Mouse (Mus musculus): ENCODE measurements around the gene Ugt1a6a. TPM values are rescaled to one million over a fixed set of nuclear protein-coding genes. Genes with fewer than 3 reads are reported as not detected.
"Not testable (repeated sequence)": the region's sequence is repeated elsewhere in the genome, so short reads cannot be mapped to it uniquely, and the experiment has no call there.

The Ugt1a6a gene
- polyA plus RNA-seq, 1 experiment from 2014 or later = 3.9 TPM

DNA sequence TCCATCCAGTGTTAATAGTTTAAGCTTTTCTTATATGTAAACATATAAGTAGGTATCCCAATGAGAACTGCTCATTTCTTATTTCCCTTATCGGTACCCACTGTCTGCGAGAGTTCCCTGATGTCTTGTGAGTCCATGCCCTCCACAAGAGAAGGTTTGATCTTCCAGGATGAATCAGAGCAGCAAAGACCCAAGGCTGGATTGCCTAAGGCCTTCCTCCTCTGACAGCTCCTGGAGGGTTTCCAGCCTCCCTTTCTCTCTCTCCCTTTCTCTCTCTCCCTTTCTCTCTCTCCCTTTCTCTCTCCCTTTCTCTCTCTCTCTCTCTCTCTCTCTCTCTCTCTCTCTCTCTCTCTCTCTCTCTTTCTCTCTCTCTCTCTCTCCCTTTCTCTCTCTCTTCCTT, 5.5 kb upstream of the Ugt1a6a start:
- not testable (repeated sequence) for H3K27me3 ChIP-seq (ENCODE audit: control insufficient read depth, insufficient read depth, low read depth, low read length); H3K9me3 ChIP-seq (ENCODE audit: control insufficient read depth, low read length); H3K9ac ChIP-seq (ENCODE audit: low read length); H3K4me1 ChIP-seq (replicated peaks; ENCODE audit: control insufficient read depth, insufficient read depth, low read length); ATAC-seq (ENCODE audit: low read depth); H3K27ac ChIP-seq (ENCODE audit: low read length); H3K4me3 ChIP-seq (ENCODE audit: low read length); H3K4me2 ChIP-seq (ENCODE audit: low read depth, low read length); H3K36me3 ChIP-seq (ENCODE audit: control insufficient read depth, insufficient read depth, low read length)
- 70% methylated on average over 2 of the region's 2 CpGs for WGBS

DNA sequence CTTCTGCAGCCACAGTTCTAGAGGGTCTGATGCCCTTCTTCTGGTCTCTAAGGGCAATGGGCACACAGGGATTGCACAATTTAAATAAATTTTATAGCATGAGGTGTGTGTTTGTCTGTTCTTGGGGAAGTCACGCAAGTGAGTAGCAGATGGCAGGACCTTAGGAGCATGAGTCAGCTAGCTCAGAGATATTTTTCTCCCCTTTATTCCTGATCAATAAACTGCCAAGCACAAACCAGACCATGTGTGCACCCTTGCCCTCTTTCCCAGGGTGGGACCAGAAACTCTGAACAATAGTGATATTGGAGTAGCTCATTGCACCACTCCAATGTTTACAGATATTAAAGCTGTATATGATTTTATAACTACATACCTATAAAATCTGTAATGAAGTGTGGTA, 4.4 kb upstream of the Ugt1a6a start:
- H3K9me3 ChIP-seq (ENCODE audit: control insufficient read depth, low read length); H3K4me3 ChIP-seq (ENCODE audit: low read length); H3K4me2 ChIP-seq (ENCODE audit: low read depth, low read length); H3K36me3 ChIP-seq (ENCODE audit: control insufficient read depth, insufficient read depth, low read length); H3K9ac ChIP-seq (ENCODE audit: low read length); H3K4me1 ChIP-seq (replicated peaks; ENCODE audit: control insufficient read depth, insufficient read depth, low read length); H3K27ac ChIP-seq (ENCODE audit: low read length); H3K27me3 ChIP-seq (ENCODE audit: control insufficient read depth, insufficient read depth, low read depth, low read length); ATAC-seq (ENCODE audit: low read depth): not testable (repeated sequence)
- WGBS = 76% methylated on average over 1 of the region's 1 CpGs

DNA sequence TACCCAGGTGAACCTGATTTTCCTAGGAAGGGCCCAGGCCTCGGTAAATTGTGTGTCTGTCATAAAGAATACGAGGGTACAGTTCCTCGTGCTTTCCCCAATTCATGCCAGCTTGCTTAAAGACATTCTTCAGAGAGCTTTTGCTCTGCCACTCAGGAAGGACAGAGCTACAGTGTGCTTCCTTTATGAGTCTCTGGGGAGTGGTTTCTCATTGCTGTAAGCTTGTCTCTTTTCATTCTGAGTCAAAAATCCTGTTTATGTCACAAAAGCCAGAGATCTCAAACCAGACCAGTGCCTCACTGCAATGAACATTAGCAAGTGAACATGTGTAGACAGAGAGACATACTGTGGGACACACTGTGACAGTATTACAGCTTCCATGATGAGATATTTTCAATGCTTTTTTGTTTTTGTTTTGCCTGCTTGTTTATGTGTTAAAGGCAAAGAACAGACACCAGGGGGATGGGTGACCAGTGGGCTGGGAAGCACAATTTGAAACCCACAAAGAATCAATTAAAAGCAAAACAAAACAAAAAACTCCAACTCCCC, 627 bp upstream of the Ugt1a6a start:
- no peak overlapping the region for H3K9ac ChIP-seq (ENCODE audit: low read length)
- peaks cover 4% of the 10 kb centered on the region; the same call in 1 of the 2 replicates for H3K4me1 ChIP-seq (replicated peaks; ENCODE audit: control insufficient read depth, insufficient read depth, low read length)
- 61% methylated on average over 3 of the region's 3 CpGs for WGBS
- H3K9me3 ChIP-seq (ENCODE audit: control insufficient read depth, low read length) = no peaks in the 10 kb centered on the region
- peak overlapping the region; percentile 75 for H3K27ac ChIP-seq (ENCODE audit: low read length)
- H3K36me3 ChIP-seq (ENCODE audit: control insufficient read depth, insufficient read depth, low read length) = no peaks in the 10 kb centered on the region
- no peak for ATAC-seq (ENCODE audit: low read depth)
- H3K27me3 ChIP-seq (ENCODE audit: control insufficient read depth, insufficient read depth, low read depth, low read length) = no peaks in the 10 kb centered on the region
- no peak overlapping the region for H3K4me2 ChIP-seq (ENCODE audit: low read depth, low read length)
- no peak overlapping the region for H3K4me3 ChIP-seq (ENCODE audit: low read length)

- H3K27ac ChIP-seq (ENCODE audit: low read length); H3K9me3 ChIP-seq (ENCODE audit: control insufficient read depth, low read length); H3K4me2 ChIP-seq (ENCODE audit: low read depth, low read length); H3K4me3 ChIP-seq (ENCODE audit: low read length); H3K4me1 ChIP-seq (replicated peaks; ENCODE audit: control insufficient read depth, insufficient read depth, low read length); H3K9ac ChIP-seq (ENCODE audit: low read length); H3K36me3 ChIP-seq (ENCODE audit: control insufficient read depth, insufficient read depth, low read length); H3K27me3 ChIP-seq (ENCODE audit: control insufficient read depth, insufficient read depth, low read depth, low read length): not testable (repeated sequence)
- 70% methylated on average over 5 of the region's 6 CpGs for WGBS
- ATAC-seq (ENCODE audit: low read depth) = peak; percentile 72; the same call in 1 of the 2 replicates
Measured at GRCm38 (mm10) chr1:88135229-88135904, 758 bp downstream of the Ugt1a6a start.

- Histone ChIP-seq H3K27ac (ENCODE audit: low read length) (no peak overlapping the region), H3K27me3 (ENCODE audit: control insufficient read depth, insufficient read depth, low read depth, low read length) (no peaks in the 10 kb centered on the region), H3K4me3 (ENCODE audit: low read length) (no peak overlapping the region), H3K9me3 (ENCODE audit: control insufficient read depth, low read length) (no peaks in the 10 kb centered on the region), H3K4me2 (ENCODE audit: low read depth, low read length) (no peak overlapping the region), H3K9ac (ENCODE audit: low read length) (no peak overlapping the region), H3K36me3 (ENCODE audit: control insufficient read depth, insufficient read depth, low read length) (no peaks in the 10 kb centered on the region), H3K4me1 (replicated peaks; ENCODE audit: control insufficient read depth, insufficient read depth, low read length) (peaks cover 4% of the 10 kb centered on the region; the same call in 1 of the 2 replicates)
- no peak for ATAC-seq (ENCODE audit: low read depth)
- 65% methylated on average over 2 of the region's 2 CpGs for WGBS
Measured at GRCm38 (mm10) chr1:88136646-88137045, 2.0 kb downstream of the Ugt1a6a start.

DNA sequence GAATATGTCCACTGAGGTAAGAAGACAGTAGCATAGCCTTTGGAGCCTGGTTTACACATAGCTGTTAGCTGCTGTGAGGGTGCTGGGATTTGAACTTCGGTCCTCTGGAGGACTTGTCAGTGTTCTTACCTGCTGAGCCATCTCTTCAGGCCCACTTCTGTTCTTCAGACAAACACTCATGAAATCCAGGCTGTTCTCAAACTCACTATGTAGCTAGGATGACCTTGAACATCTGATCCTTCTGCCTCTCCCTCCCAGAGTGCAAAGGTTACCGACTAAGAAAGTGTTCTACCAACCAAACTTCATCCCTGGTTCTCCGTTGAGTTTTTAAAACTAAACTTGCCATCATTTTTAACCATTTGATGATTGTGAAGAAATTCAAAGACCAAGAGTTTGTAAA, 2.7 kb downstream of the Ugt1a6a start:
- no peak overlapping the region for H3K27ac ChIP-seq (ENCODE audit: low read length)
- no peak overlapping the region for H3K4me2 ChIP-seq (ENCODE audit: low read depth, low read length)
- no peaks in the 10 kb centered on the region for H3K27me3 ChIP-seq (ENCODE audit: control insufficient read depth, insufficient read depth, low read depth, low read length)
- no peaks in the 10 kb centered on the region for H3K36me3 ChIP-seq (ENCODE audit: control insufficient read depth, insufficient read depth, low read length)
- no peaks in the 10 kb centered on the region for H3K9me3 ChIP-seq (ENCODE audit: control insufficient read depth, low read length)
- H3K4me1 ChIP-seq (replicated peaks; ENCODE audit: control insufficient read depth, insufficient read depth, low read length) = peaks cover 4% of the 10 kb centered on the region; the same call in 1 of the 2 replicates
- no peak overlapping the region for H3K4me3 ChIP-seq (ENCODE audit: low read length)
- ATAC-seq (ENCODE audit: low read depth) = no peak
- 74% methylated on average over 3 of the region's 3 CpGs for WGBS
- H3K9ac ChIP-seq (ENCODE audit: low read length) = no peak overlapping the region

DNA sequence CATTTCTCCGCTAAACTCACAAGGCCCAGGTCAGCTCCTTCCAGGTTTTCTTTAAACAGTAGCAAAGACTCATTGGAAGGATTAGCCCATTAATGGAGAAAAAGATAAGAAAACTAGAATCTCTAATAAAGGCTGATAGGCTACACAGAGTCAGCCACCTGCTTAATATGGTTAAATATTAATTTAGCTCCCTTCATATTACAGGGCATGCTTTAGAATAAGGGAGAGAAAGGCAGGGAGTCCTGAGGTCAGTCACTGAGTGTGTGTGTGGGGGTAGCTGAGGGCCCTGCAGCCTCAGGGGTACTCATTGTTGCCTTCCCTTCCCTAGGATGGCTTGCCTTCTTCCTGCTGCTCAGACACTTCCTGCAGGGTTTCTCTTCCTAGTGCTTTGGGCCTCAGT, 3.5 kb downstream of the Ugt1a6a start:
- no peaks in the 10 kb centered on the region for H3K27me3 ChIP-seq (ENCODE audit: control insufficient read depth, insufficient read depth, low read depth, low read length)
- no peaks in the 10 kb centered on the region for H3K9me3 ChIP-seq (ENCODE audit: control insufficient read depth, low read length)
- H3K4me3 ChIP-seq (ENCODE audit: low read length) = no peak overlapping the region
- H3K9ac ChIP-seq (ENCODE audit: low read length) = no peak overlapping the region
- H3K36me3 ChIP-seq (ENCODE audit: control insufficient read depth, insufficient read depth, low read length) = no peaks in the 10 kb centered on the region
- 70% methylated on average over 1 of the region's 1 CpGs for WGBS
- no peak overlapping the region for H3K27ac ChIP-seq (ENCODE audit: low read length)
- H3K4me1 ChIP-seq (replicated peaks; ENCODE audit: control insufficient read depth, insufficient read depth, low read length) = peaks cover 4% of the 10 kb centered on the region; the same call in 1 of the 2 replicates
- ATAC-seq (ENCODE audit: low read depth) = no peak
- H3K4me2 ChIP-seq (ENCODE audit: low read depth, low read length) = no peak overlapping the region

- H3K9me3 ChIP-seq (ENCODE audit: control insufficient read depth, low read length); H3K4me2 ChIP-seq (ENCODE audit: low read depth, low read length); H3K9ac ChIP-seq (ENCODE audit: low read length); H3K27me3 ChIP-seq (ENCODE audit: control insufficient read depth, insufficient read depth, low read depth, low read length); H3K4me1 ChIP-seq (replicated peaks; ENCODE audit: control insufficient read depth, insufficient read depth, low read length); H3K36me3 ChIP-seq (ENCODE audit: control insufficient read depth, insufficient read depth, low read length); H3K4me3 ChIP-seq (ENCODE audit: low read length); H3K27ac ChIP-seq (ENCODE audit: low read length): not testable (repeated sequence)
- peak; percentile 43; the same call in 1 of the 2 replicates for ATAC-seq (ENCODE audit: low read depth)
- WGBS = 33% methylated on average over 1 of the region's 1 CpGs
Measured at GRCm38 (mm10) chr1:88140492-88140891, 5.9 kb downstream of the Ugt1a6a start.

GRCm38 (mm10) chr1:88143966-88144675, 9.5 kb downstream of the Ugt1a6a start:
- not testable (repeated sequence) for H3K4me3 ChIP-seq (ENCODE audit: low read length); H3K27ac ChIP-seq (ENCODE audit: low read length); H3K4me1 ChIP-seq (replicated peaks; ENCODE audit: control insufficient read depth, insufficient read depth, low read length); H3K9me3 ChIP-seq (ENCODE audit: control insufficient read depth, low read length); H3K9ac ChIP-seq (ENCODE audit: low read length); H3K36me3 ChIP-seq (ENCODE audit: control insufficient read depth, insufficient read depth, low read length); H3K27me3 ChIP-seq (ENCODE audit: control insufficient read depth, insufficient read depth, low read depth, low read length); H3K4me2 ChIP-seq (ENCODE audit: low read depth, low read length)
- WGBS = under 1% methylated on average over 4 of the region's 5 CpGs
- peak; percentile 47; the same call in 1 of the 2 replicates for ATAC-seq (ENCODE audit: low read depth)
